Comparison of ENCODE assay signal across 8 mouse cellular contexts in the genomic region with DNA sequence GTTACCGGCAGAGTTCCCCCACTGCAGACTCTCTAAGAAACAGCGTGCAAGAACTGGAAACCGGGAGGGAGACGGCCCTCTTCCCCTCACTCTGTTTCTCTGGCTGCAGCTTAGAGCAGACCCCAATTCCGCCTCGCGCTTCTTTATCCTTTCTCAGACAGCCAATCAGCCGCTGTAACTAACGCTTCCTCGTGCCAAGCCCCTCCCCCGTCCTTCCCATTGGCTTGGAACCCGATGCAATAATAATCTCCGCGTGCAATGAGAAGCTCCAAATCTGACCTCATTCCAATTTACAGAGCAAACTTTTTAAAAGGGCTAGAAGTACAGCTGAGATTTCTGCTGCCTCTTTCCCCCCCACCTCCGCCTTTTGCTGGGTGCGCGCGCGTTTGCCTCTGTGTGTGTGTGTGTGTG. TPM values are rescaled to one million over a fixed set of nuclear protein-coding genes. Genes with fewer than 3 reads are reported as not detected.
DNase-seq lines count a peak whose midpoint lies in the region; ATAC-seq and TF ChIP-seq lines count a peak whose summit lies in the region.

Gene Sox4 (minus strand): TSS at position 133 of the 411 bp plus-strand sequence.

- TF ChIP-seq CTCF in C2C12 (IDR thresholded peaks at IDR 0.05; ENCODE audit: control insufficient read depth, insufficient read depth, insufficient read length) = no peak

- H3K4me1 ChIP-seq in forebrain, embryonic 10.5 days = peaks cover 32% of the 10 kb centered on the region
- peaks cover 3 to 9% of the 10 kb centered on the region in 2 experiments for H3K4me1 ChIP-seq in heart, embryonic 14.5 days (ENCODE audit: control insufficient read depth in 2 of 2, insufficient read depth in 2 of 2, low read length in 2 of 2)
- H3K4me1 ChIP-seq in liver, embryonic 11.5 days (replicated peaks; ENCODE audit: control insufficient read depth, insufficient read depth, low read length) = peaks cover 11% of the 10 kb centered on the region
- H3K4me1 ChIP-seq in stomach, embryonic 14.5 days (ENCODE audit: control insufficient read depth, insufficient read depth, low read length) = peaks cover 3% of the 10 kb centered on the region

- peak; percentile 85 for ATAC-seq in heart, embryonic 14.5 days (ENCODE audit: insufficient number of reproducible peaks, insufficient read depth, low FRiP score, low read depth)
- ATAC-seq in liver, embryonic 11.5 days (replicated peaks; ENCODE audit: low FRiP score) = peak; percentile 72
- peak; percentile 92 for ATAC-seq in stomach, embryonic 14.5 days (ENCODE audit: insufficient number of reproducible peaks, insufficient read depth, low FRiP score, low read depth)

- under 1% methylated on average over 19 of the region's 19 CpGs for WGBS in forebrain, embryonic 10.5 days
- under 1% methylated on average over 19 of the region's 19 CpGs for WGBS in heart, embryonic 14.5 days
- 0% methylated on average over 19 of the region's 19 CpGs for WGBS in liver, embryonic 11.5 days
- WGBS in stomach, embryonic 14.5 days = under 1% methylated on average over 19 of the region's 19 CpGs

- H3K79me3 ChIP-seq in C2C12 (ENCODE audit: low read depth) = peaks cover 40% of the 10 kb centered on the region

- H3K36me3 ChIP-seq in C2C12 (ENCODE audit: control insufficient read depth, insufficient read depth) = peaks cover 13% of the 10 kb centered on the region
- peaks cover 15% of the 10 kb centered on the region for H3K36me3 ChIP-seq in forebrain, embryonic 10.5 days (replicated peaks)
- peaks cover 10% of the 10 kb centered on the region; the same call in 1 of the 2 replicates for H3K36me3 ChIP-seq in heart, embryonic 14.5 days (ENCODE audit: control insufficient read depth, insufficient read depth, low read length)
- H3K36me3 ChIP-seq in liver, embryonic 11.5 days (ENCODE audit: control insufficient read depth, insufficient read depth, low read length) = no peaks in the 10 kb centered on the region
- no peaks in the 10 kb centered on the region; the same call in 1 of the 2 replicates for H3K36me3 ChIP-seq in stomach, embryonic 14.5 days (ENCODE audit: control insufficient read depth, insufficient read depth, low read length)

- H3K4me2 ChIP-seq in heart, embryonic 14.5 days (ENCODE audit: low read length) = peak within 1 kb of the TSS; percentile 75
- H3K4me2 ChIP-seq in liver, embryonic 11.5 days = peak within 1 kb of the TSS; percentile 89
- H3K4me2 ChIP-seq in stomach, embryonic 14.5 days (replicated peaks; ENCODE audit: low read depth, low read length) = peak within 1 kb of the TSS; percentile 56

- no peaks in the 10 kb centered on the region for H3K27me3 ChIP-seq in C2C12 (ENCODE audit: control insufficient read depth, insufficient read depth, insufficient read length)
- peaks cover 4% of the 10 kb centered on the region; the same call in 1 of the 2 replicates for H3K27me3 ChIP-seq in forebrain, embryonic 10.5 days (ENCODE audit: poor library complexity, severe bottlenecking)
- no peaks in the 10 kb centered on the region for H3K27me3 ChIP-seq in heart, embryonic 14.5 days (ENCODE audit: control insufficient read depth, insufficient read depth, low read length)
- peaks cover 25% of the 10 kb centered on the region for H3K27me3 ChIP-seq in liver, embryonic 11.5 days (replicated peaks; ENCODE audit: control insufficient read depth, insufficient read depth, low read length)
- no peaks in the 10 kb centered on the region for H3K27me3 ChIP-seq in stomach, embryonic 14.5 days (ENCODE audit: control insufficient read depth, insufficient read depth, low read length)

- DNase-seq in brain, embryonic 18.5 days (ENCODE audit: low read depth, low spot score) = peak; percentile 99
- DNase-seq in forebrain, embryonic 10.5 days (ENCODE audit: extremely low spot score, low spot score) = peak; percentile 93
- DNase-seq in kidney, postnatal 10 days = peak; percentile 99
- DNase-seq in liver, embryonic 11.5 days (ENCODE audit: low spot score) = peak; percentile 87
- DNase-seq in naive thymus-derived CD4-positive, alpha-beta T cell, adult 2 months (ENCODE audit: low read depth) = peak; percentile 93

- peaks cover 49% of the 10 kb centered on the region for H3K79me2 ChIP-seq in C2C12 (ENCODE audit: control insufficient read depth, insufficient read depth)

- peak within 1 kb of the TSS; percentile 85 for H3ac ChIP-seq in C2C12 (ENCODE audit: control insufficient read depth, insufficient read length, low read depth)

- H3K27ac ChIP-seq in forebrain, embryonic 10.5 days = peak within 1 kb of the TSS; percentile 99
- H3K27ac ChIP-seq in heart, embryonic 14.5 days (replicated peaks in 1 of 2; ENCODE audit: control insufficient read depth in 1 of 2, insufficient read depth in 1 of 2, low read depth in 2 of 2, low read length in 2 of 2) = peak within 1 kb of the TSS; percentile 99
- H3K27ac ChIP-seq in liver, embryonic 11.5 days (ENCODE audit: low read depth, low read length) = peak within 1 kb of the TSS; percentile 92
- H3K27ac ChIP-seq in stomach, embryonic 14.5 days (ENCODE audit: low read length) = peak within 1 kb of the TSS; percentile 99

- no peaks in the 10 kb centered on the region for H3K9me3 ChIP-seq in forebrain, embryonic 10.5 days
- H3K9me3 ChIP-seq in heart, embryonic 14.5 days (ENCODE audit: control insufficient read depth, low read length) = no peaks in the 10 kb centered on the region
- H3K9me3 ChIP-seq in liver, embryonic 11.5 days (ENCODE audit: control insufficient read depth, low read length) = no peaks in the 10 kb centered on the region
- no peaks in the 10 kb centered on the region for H3K9me3 ChIP-seq in stomach, embryonic 14.5 days (ENCODE audit: control insufficient read depth, low read depth, low read length)

- peak within 1 kb of the TSS; percentile 92 for H3K4me3 ChIP-seq in C2C12 (ENCODE audit: insufficient read depth, poor library complexity, severe bottlenecking)
- H3K4me3 ChIP-seq in forebrain, embryonic 10.5 days = peak within 1 kb of the TSS; percentile 84
- H3K4me3 ChIP-seq in heart, embryonic 14.5 days (ENCODE audit: control insufficient read depth in 1 of 2, insufficient read depth in 1 of 2, low read depth in 1 of 2, low read length in 2 of 2) = peak within 1 kb of the TSS; percentile 92
- H3K4me3 ChIP-seq in liver, embryonic 11.5 days (ENCODE audit: low read depth, low read length) = peak within 1 kb of the TSS; percentile 75
- H3K4me3 ChIP-seq in stomach, embryonic 14.5 days (ENCODE audit: low read depth, low read length) = peak within 1 kb of the TSS; percentile 100

- H3K9ac ChIP-seq in heart, embryonic 14.5 days (ENCODE audit: low read length) = peak within 1 kb of the TSS; percentile 98
- peak within 1 kb of the TSS; percentile 81 for H3K9ac ChIP-seq in liver, embryonic 11.5 days (ENCODE audit: low read depth, low read length)
- H3K9ac ChIP-seq in stomach, embryonic 14.5 days (replicated peaks; ENCODE audit: low read depth, low read length) = peak within 1 kb of the TSS; percentile 100

TF ChIP-seq in C2C12, 6 proteins besides CTCF, POLR2A, EP300 and RAD21:
- TF ChIP-seq FOSL1 (IDR thresholded peaks at IDR 0.05; ENCODE audit: insufficient read depth, low read length, poor library complexity, severe bottlenecking) = no peak
- peak; percentile 12 for TF ChIP-seq CEBPB (IDR thresholded peaks at IDR 0.05; ENCODE audit: low read depth)
- peak; percentile 7 for TF ChIP-seq MAX (IDR thresholded peaks at IDR 0.05)

RNA-seq across cellular contexts. Expression of gene Sox4, which starts in this region (rescaled TPM):
- 42.4 TPM for polyA plus RNA-seq in C2C12 (2012; fragmentation: generic; extraction: Trizol)
- polyA plus RNA-seq in forebrain, embryonic 10.5 days (2016; fragmentation: Nextera tagmentation; extraction: Ambion mirVana) = 50.5 and 52.0 TPM in 2 replicates
- polyA plus RNA-seq in heart, embryonic 14.5 days (2014; fragmentation: Nextera tagmentation; extraction: Ambion mirVana) = 69.5 and 79.2 TPM in 2 replicates
- polyA plus RNA-seq in liver, embryonic 11.5 days (2014; fragmentation: Nextera tagmentation; extraction: Ambion mirVana) = 16.8 and 17.1 TPM in 2 replicates
- 64.5 and 86.3 TPM in 2 replicates for polyA plus RNA-seq in stomach, embryonic 14.5 days (2014; fragmentation: Nextera tagmentation; extraction: Ambion mirVana)

Comparison
In these comparisons a context has a peak if more than half of its experiments do, and no peak if none do; other contexts are left out.
1. Peak in every context shown above with its lines: DNase-seq, ATAC-seq, H3K4me3 ChIP-seq and H3K27ac ChIP-seq.